Mouse (Mus musculus): ENCODE measurements around the gene Pcp2. TPM values are rescaled to one million over a fixed set of nuclear protein-coding genes. Genes with fewer than 3 reads are reported as not detected.
"Not testable (repeated sequence)": the region's sequence is repeated elsewhere in the genome, so short reads cannot be mapped to it uniquely, and the experiment has no call there.

The Pcp2 gene
- polyA plus RNA-seq, 1 experiment from 2014 or later = not detected

- ATAC-seq (ENCODE audit: insufficient read depth, low FRiP score, low TSS enrichment) (no peak), DNase-seq (ENCODE audit: low spot score) (no peak)
- Histone ChIP-seq H3K27me3 (ENCODE audit: control insufficient read depth, insufficient read depth, low read length) (peaks cover 2% of the 10 kb centered on the region; the same call in 1 of the 2 replicates), H3K4me2 (ENCODE audit: low read depth) (peak within 1 kb of the TSS; percentile 66), H3K4me1 (ENCODE audit: control insufficient read depth, insufficient read depth, low read length) (no peaks in the 10 kb centered on the region), H3K36me3 (ENCODE audit: control insufficient read depth, insufficient read depth, low read length) (no peaks in the 10 kb centered on the region), H3K9ac (ENCODE audit: low read length) (peak within 1 kb of the TSS; percentile 78), H3K9me3 (ENCODE audit: control insufficient read depth, low read length) (no peaks in the 10 kb centered on the region), H3K27ac (ENCODE audit: low read depth, low read length) (peak within 1 kb of the TSS; percentile 44), H3K4me3 (ENCODE audit: low read depth, low read length) (peak within 1 kb of the TSS; percentile 81)
- 7% methylated on average over 7 of the region's 7 CpGs for WGBS
These were observed 38.4 kb downstream of the Pcp2 start, which contains the start of gene Camsap3 for GRCm38 (mm10) chr8:3586993-3587390. Gene Camsap3 (plus strand): TSS chr8:3587293.

- 94% methylated on average over 2 of the region's 2 CpGs for WGBS
- DNase-seq (ENCODE audit: low spot score) = no peak
- Histone ChIP-seq H3K4me2 (ENCODE audit: low read depth) (no peak overlapping the region), H3K9ac (ENCODE audit: low read length) (no peak overlapping the region), H3K9me3 (ENCODE audit: control insufficient read depth, low read length) (no peaks in the 10 kb centered on the region), H3K27ac (ENCODE audit: low read depth, low read length) (no peak overlapping the region), H3K4me1 (ENCODE audit: control insufficient read depth, insufficient read depth, low read length) (no peaks in the 10 kb centered on the region), H3K27me3 (ENCODE audit: control insufficient read depth, insufficient read depth, low read length) (peaks cover 2% of the 10 kb centered on the region; the same call in 1 of the 2 replicates), H3K4me3 (ENCODE audit: low read depth, low read length) (no peak overlapping the region), H3K36me3 (ENCODE audit: control insufficient read depth, insufficient read depth, low read length) (no peaks in the 10 kb centered on the region)
- ATAC-seq (ENCODE audit: insufficient read depth, low FRiP score, low TSS enrichment) = no peak
These were observed 38.9 kb downstream of the Pcp2 start for GRCm38 (mm10) chr8:3586452-3586851.

DNA sequence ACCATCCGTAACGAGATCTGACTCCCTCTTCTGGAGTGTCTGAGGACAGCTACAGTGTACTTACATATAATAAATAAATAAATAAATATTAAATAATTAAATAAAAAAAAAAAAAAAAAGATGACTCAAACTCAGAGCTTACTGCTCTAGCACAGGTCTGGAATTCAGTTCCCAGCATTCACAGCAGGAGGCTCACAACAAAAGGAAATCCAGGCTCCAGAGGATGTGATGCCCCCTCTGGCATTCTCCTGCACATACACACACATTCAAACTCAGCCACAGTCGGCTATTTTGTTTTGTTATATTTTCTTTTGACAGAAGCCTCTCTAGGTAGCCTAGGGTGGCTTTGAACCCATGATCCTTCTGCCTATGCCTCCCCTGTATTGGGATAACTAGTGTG, 43.4 kb downstream of the Pcp2 start:
- not testable (repeated sequence) for ATAC-seq (ENCODE audit: insufficient read depth, low FRiP score, low TSS enrichment)

GRCm38 (mm10) chr8:3579390-3580364, 45.7 kb downstream of the Pcp2 start:
- H3K27me3 ChIP-seq (ENCODE audit: control insufficient read depth, insufficient read depth, low read length) = no peaks in the 10 kb centered on the region
- no peak for ATAC-seq (ENCODE audit: insufficient read depth, low FRiP score, low TSS enrichment)
- no peaks in the 10 kb centered on the region for H3K36me3 ChIP-seq (ENCODE audit: control insufficient read depth, insufficient read depth, low read length)
- 88% methylated on average over 9 of the region's 9 CpGs for WGBS
- no peaks in the 10 kb centered on the region for H3K4me1 ChIP-seq (ENCODE audit: control insufficient read depth, insufficient read depth, low read length)
- H3K4me3 ChIP-seq (ENCODE audit: low read depth, low read length) = no peak overlapping the region
- no peak overlapping the region for H3K27ac ChIP-seq (ENCODE audit: low read depth, low read length)
- H3K9ac ChIP-seq (ENCODE audit: low read length) = no peak overlapping the region
- H3K4me2 ChIP-seq (ENCODE audit: low read depth) = no peak overlapping the region
- H3K9me3 ChIP-seq (ENCODE audit: control insufficient read depth, low read length) = no peaks in the 10 kb centered on the region
- DNase-seq (ENCODE audit: low spot score) = no peak

More for the DNA sequence above, 43.4 kb downstream of the Pcp2 start:
- not testable (repeated sequence) for H3K27ac ChIP-seq (ENCODE audit: low read depth, low read length); DNase-seq (ENCODE audit: low spot score); H3K9ac ChIP-seq (ENCODE audit: low read length); H3K4me1 ChIP-seq (ENCODE audit: control insufficient read depth, insufficient read depth, low read length); H3K9me3 ChIP-seq (ENCODE audit: control insufficient read depth, low read length); H3K27me3 ChIP-seq (ENCODE audit: control insufficient read depth, insufficient read depth, low read length); H3K4me2 ChIP-seq (ENCODE audit: low read depth); H3K36me3 ChIP-seq (ENCODE audit: control insufficient read depth, insufficient read depth, low read length); H3K4me3 ChIP-seq (ENCODE audit: low read depth, low read length)
- WGBS = 70% methylated on average over 1 of the region's 3 CpGs

GRCm38 (mm10) chr8:3576211-3576960, 49.0 kb downstream of the Pcp2 start:
- 78% methylated on average over 15 of the region's 15 CpGs for WGBS
- Histone ChIP-seq H3K4me2 (ENCODE audit: low read depth) (no peak overlapping the region), H3K4me1 (ENCODE audit: control insufficient read depth, insufficient read depth, low read length) (no peaks in the 10 kb centered on the region), H3K36me3 (ENCODE audit: control insufficient read depth, insufficient read depth, low read length) (no peaks in the 10 kb centered on the region), H3K27me3 (ENCODE audit: control insufficient read depth, insufficient read depth, low read length) (no peaks in the 10 kb centered on the region), H3K4me3 (ENCODE audit: low read depth, low read length) (no peak overlapping the region), H3K9me3 (ENCODE audit: control insufficient read depth, low read length) (no peaks in the 10 kb centered on the region), H3K27ac (ENCODE audit: low read depth, low read length) (no peak overlapping the region), H3K9ac (ENCODE audit: low read length) (no peak overlapping the region)
- DNase-seq (ENCODE audit: low spot score) (no peak), ATAC-seq (ENCODE audit: insufficient read depth, low FRiP score, low TSS enrichment) (no peak)

- no peak overlapping the region for H3K9ac ChIP-seq (ENCODE audit: low read length)
- no peaks in the 10 kb centered on the region for H3K4me1 ChIP-seq (ENCODE audit: control insufficient read depth, insufficient read depth, low read length)
- 92% methylated on average over 3 of the region's 3 CpGs for WGBS
- H3K27ac ChIP-seq (ENCODE audit: low read depth, low read length) = no peak overlapping the region
- H3K4me2 ChIP-seq (ENCODE audit: low read depth) = no peak overlapping the region
- no peaks in the 10 kb centered on the region for H3K27me3 ChIP-seq (ENCODE audit: control insufficient read depth, insufficient read depth, low read length)
- no peak overlapping the region for H3K4me3 ChIP-seq (ENCODE audit: low read depth, low read length)
- H3K36me3 ChIP-seq (ENCODE audit: control insufficient read depth, insufficient read depth, low read length) = no peaks in the 10 kb centered on the region
- ATAC-seq (ENCODE audit: insufficient read depth, low FRiP score, low TSS enrichment) = no peak
- no peak for DNase-seq (ENCODE audit: low spot score)
- H3K9me3 ChIP-seq (ENCODE audit: control insufficient read depth, low read length) = no peaks in the 10 kb centered on the region
These were observed 50.8 kb downstream of the Pcp2 start for GRCm38 (mm10) chr8:3574546-3574945.

Other genes with a start within 250 kb of the Pcp2 start
- gene Arhgef18, start 232.5 kb downstream of the Pcp2 start, polyA plus RNA-seq (2014; fragmentation: Nextera tagmentation; extraction: Ambion mirVana) = 9.0 and 10.8 TPM in 2 replicates
- 2.9 TPM in 2 replicates for gene Pex11g, start 157.9 kb downstream of the Pcp2 start, polyA plus RNA-seq (2014; fragmentation: Nextera tagmentation; extraction: Ambion mirVana)
- 0.20 TPM in 1 of 2 replicates, not detected in the other for gene Tex45, start 154.7 kb downstream of the Pcp2 start, polyA plus RNA-seq (2014; fragmentation: Nextera tagmentation; extraction: Ambion mirVana)
- gene Zfp358, start 132.4 kb downstream of the Pcp2 start, polyA plus RNA-seq (2014; fragmentation: Nextera tagmentation; extraction: Ambion mirVana) = 29.9 and 36.8 TPM in 2 replicates
- gene Mcoln1, start 125.1 kb downstream of the Pcp2 start, polyA plus RNA-seq (2014; fragmentation: Nextera tagmentation; extraction: Ambion mirVana) = 50.3 and 56.0 TPM in 2 replicates
- 17.9 and 20.7 TPM in 2 replicates for gene Pnpla6, start 110.2 kb downstream of the Pcp2 start, polyA plus RNA-seq (2014; fragmentation: Nextera tagmentation; extraction: Ambion mirVana)
- gene C330021F23Rik, start 57.6 kb downstream of the Pcp2 start, polyA plus RNA-seq (2014; fragmentation: Nextera tagmentation; extraction: Ambion mirVana) = 4.8 and 5.6 TPM in 2 replicates
- 13.7 and 14.5 TPM in 2 replicates for gene Camsap3, start 38.3 kb downstream of the Pcp2 start, polyA plus RNA-seq (2014; fragmentation: Nextera tagmentation; extraction: Ambion mirVana)
- gene Xab2, start 4.2 kb downstream of the Pcp2 start, polyA plus RNA-seq (2014; fragmentation: Nextera tagmentation; extraction: Ambion mirVana) = 61.6 and 68.3 TPM in 2 replicates
- gene Pet100, start 4.0 kb downstream of the Pcp2 start, polyA plus RNA-seq (2014; fragmentation: Nextera tagmentation; extraction: Ambion mirVana) = 91.7 and 99.2 TPM in 2 replicates
- 17.3 and 25.2 TPM in 2 replicates for gene Stxbp2, start 5.4 kb upstream of the Pcp2 start, polyA plus RNA-seq (2014; fragmentation: Nextera tagmentation; extraction: Ambion mirVana)
- not detected in 2 replicates for gene Retn, start 30.2 kb upstream of the Pcp2 start, polyA plus RNA-seq (2014; fragmentation: Nextera tagmentation; extraction: Ambion mirVana)
- gene Mcemp1, start 40.2 kb upstream of the Pcp2 start, polyA plus RNA-seq (2014; fragmentation: Nextera tagmentation; extraction: Ambion mirVana) = not detected in 2 replicates
- 7.9 and 11.3 TPM in 2 replicates for gene Fcor, start 46.8 kb upstream of the Pcp2 start, polyA plus RNA-seq (2014; fragmentation: Nextera tagmentation; extraction: Ambion mirVana)
- 37.0 and 43.6 TPM in 2 replicates for gene Trappc5, start 50.8 kb upstream of the Pcp2 start, polyA plus RNA-seq (2014; fragmentation: Nextera tagmentation; extraction: Ambion mirVana)
- 0.11 and 0.24 TPM in 2 replicates for gene Fcer2a, start 68.6 kb upstream of the Pcp2 start, polyA plus RNA-seq (2014; fragmentation: Nextera tagmentation; extraction: Ambion mirVana)
- gene Clec4g, start 95.1 kb upstream of the Pcp2 start, polyA plus RNA-seq (2014; fragmentation: Nextera tagmentation; extraction: Ambion mirVana) = 0.26 TPM in 1 of 2 replicates, not detected in the other
- gene Cd209a, start 123.4 kb upstream of the Pcp2 start, polyA plus RNA-seq (2014; fragmentation: Nextera tagmentation; extraction: Ambion mirVana) = not detected in 2 replicates
- not detected in 2 replicates for gene Cd209e, start 228.8 kb upstream of the Pcp2 start, polyA plus RNA-seq (2014; fragmentation: Nextera tagmentation; extraction: Ambion mirVana)

Measured in neural tube, embryonic 11.5 days (tissue).